Mouse (Mus musculus) natural killer cell, adult 2 months (primary cell): ENCODE data around the gene Cxadr.
A peak's percentile ranks its signal among the peaks of the same experiment; 100 is the strongest.

ENCODE experiments used
- DNase-seq, 2 experiments: peaks; one replicate each; pipeline ENCODE4 v3.0.0; 2022; ENCODE audit warnings: low spot score in 2 of 2

Gene Cxadr

GRCm38 (mm10) chr16:78306606-78307005 lies 5.3 kb downstream of the Cxadr start:
- no peak for DNase-seq

- DNase-seq, result no peak
Measured at GRCm38 (mm10) chr16:78307476-78308192, 6.3 kb downstream of the Cxadr start.

- DNase-seq, result no peak
Measured at GRCm38 (mm10) chr16:78309258-78309657, 8.0 kb downstream of the Cxadr start.

DNA sequence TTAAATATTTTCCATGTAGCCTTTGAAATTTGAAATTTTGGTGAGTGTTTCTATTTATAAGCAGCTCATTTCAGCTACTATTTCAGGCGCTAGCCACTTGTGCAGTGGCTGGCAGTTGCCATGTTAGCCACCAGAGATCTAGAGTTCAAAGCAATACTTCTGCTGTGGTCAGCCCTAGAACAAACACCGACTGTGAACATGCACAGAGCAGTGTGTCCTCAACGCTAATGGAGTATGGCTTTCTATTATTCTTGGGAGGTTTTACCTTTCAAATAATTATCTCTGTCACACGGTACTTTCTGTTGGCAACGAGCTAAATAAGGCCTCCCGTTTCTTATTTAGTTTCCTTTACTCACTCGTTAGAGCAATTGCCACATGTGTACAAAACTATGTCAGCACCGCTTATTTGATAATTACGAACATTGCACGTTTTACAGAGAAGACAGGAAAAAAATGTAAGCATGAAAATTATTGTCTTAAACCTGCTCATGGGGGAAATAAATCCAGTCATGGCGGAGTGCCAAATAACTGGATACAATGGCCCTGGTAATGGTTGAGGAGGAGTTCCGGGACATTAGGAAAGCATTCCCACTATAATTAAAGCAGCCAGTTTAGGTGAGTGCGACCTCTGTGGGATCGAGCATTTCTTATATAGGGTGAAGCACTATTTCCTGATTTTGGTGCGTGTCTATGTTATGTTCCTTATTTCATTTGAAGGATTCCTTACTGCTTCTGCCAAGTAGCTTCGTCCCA lies 12.0 kb downstream of the Cxadr start:
- DNase-seq, result no peak

DNA sequence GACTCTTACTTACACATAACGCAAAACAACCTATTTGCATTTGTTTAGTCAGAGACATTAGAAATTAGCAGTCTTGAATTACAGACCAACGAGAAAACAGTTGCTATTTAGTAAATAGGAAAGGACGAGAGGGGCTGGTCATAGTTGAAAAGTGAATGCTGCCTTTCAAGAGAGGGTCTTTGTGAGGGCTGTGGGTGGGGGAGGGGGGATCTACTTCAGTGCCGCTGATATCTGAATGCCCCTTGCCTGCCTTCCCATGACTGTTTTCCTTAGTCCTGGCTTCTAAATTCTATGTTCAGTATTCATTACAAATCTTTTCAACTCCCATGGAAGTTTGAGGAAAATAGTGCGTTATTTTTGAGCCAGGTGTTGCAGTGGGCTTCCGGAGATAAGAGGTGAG lies 12.7 kb downstream of the Cxadr start:
- DNase-seq, result no peak

- peak in 1 of 2 experiments; percentile 17 for DNase-seq
Measured at GRCm38 (mm10) chr16:78316849-78317248, 15.6 kb downstream of the Cxadr start.

GRCm38 (mm10) chr16:78317960-78318359 lies 16.7 kb downstream of the Cxadr start:
- DNase-seq, result no peak

GRCm38 (mm10) chr16:78319711-78320110 lies 18.4 kb downstream of the Cxadr start:
- DNase-seq, result no peak

DNA sequence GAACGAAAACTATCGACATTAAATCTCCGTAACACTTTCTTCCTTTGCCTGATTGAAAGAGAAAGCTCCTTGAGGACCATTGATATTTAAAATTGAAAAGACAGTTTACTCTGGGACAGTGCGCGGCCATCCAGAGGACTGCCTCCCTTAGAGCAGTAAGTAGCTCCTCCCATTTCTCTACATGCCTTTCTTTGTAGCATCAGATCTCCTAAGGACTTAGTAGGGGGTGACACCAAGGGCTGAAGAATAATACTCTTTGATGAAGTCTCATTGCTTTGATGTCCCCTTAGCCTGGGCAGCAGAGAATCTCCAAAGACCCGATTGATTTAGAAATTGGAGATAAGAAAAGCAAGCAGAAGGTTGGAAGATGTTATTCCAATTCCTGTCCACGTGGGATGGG lies 20.3 kb downstream of the Cxadr start:
- no peak for DNase-seq

- no peak for DNase-seq
Measured at GRCm38 (mm10) chr16:78322140-78322539, 20.9 kb downstream of the Cxadr start.

- no peak for DNase-seq
Measured at GRCm38 (mm10) chr16:78325972-78326848, 24.9 kb downstream of the Cxadr start.

DNA sequence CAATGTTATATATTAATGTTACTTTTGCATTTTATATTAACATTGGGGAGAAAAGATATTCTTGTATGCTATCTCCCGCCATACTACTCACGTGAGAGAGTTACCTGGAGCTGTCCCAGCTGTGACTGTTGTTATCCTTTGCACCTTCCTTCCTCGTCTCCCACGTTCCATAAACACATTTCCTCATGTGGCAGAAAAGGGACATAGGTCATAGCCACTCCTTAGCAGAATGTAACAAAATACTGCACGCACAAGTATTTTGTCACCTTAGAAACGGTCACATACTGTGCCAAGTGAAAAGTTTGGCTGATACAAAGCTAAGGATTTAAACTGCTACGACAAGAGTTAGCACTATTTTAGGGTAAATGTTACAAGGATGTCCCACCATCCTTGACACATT lies 26.3 kb downstream of the Cxadr start:
- no peak for DNase-seq

GRCm38 (mm10) chr16:78327999-78328398 lies 26.7 kb downstream of the Cxadr start:
- no peak for DNase-seq

- no peak for DNase-seq
Measured at GRCm38 (mm10) chr16:78337226-78337625, 35.9 kb downstream of the Cxadr start.

DNA sequence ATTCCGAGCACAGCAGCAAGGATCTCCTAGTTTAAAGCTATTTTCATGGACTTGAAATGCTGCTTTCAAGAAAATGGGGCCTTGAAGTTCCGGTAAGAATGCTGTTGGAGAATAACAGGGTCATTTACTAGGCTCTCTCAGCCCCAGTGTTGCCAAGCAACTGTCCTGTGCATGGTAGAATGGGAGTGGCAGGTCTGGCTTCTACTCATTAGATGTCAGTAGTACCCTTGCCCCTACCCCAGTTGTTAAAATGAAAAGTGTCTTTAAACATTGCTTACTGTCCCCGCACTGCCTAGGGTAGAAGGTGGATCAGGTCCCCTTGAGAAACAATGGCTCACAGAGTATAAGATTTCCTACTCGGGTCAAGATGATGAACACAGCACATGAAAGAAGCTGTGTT lies 40.1 kb downstream of the Cxadr start:
- no peak for DNase-seq

GRCm38 (mm10) chr16:78342767-78343166 lies 41.5 kb downstream of the Cxadr start:
- DNase-seq, result no peak

DNA sequence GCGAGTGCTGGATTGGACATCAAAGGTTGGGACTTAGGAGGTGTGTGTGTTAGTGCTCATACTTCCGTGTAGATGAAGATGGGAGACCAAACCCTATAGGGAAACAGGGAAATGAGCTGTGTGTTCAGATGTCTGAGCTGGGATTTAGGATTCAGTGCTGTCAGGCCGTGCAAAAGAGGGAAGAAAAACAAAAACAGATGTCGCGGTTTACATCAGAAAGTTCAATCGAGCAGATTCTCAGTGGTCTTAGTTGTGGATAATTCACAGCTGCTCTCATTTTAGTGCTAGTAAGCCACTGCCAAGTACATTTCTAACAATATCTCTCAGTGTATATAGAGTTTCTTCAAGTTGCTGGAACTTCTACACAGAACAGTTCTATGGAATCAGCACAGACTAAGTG lies 42.5 kb downstream of the Cxadr start:
- no peak for DNase-seq

GRCm38 (mm10) chr16:78346662-78347327 lies 45.5 kb downstream of the Cxadr start:
- DNase-seq, result no peak

DNA sequence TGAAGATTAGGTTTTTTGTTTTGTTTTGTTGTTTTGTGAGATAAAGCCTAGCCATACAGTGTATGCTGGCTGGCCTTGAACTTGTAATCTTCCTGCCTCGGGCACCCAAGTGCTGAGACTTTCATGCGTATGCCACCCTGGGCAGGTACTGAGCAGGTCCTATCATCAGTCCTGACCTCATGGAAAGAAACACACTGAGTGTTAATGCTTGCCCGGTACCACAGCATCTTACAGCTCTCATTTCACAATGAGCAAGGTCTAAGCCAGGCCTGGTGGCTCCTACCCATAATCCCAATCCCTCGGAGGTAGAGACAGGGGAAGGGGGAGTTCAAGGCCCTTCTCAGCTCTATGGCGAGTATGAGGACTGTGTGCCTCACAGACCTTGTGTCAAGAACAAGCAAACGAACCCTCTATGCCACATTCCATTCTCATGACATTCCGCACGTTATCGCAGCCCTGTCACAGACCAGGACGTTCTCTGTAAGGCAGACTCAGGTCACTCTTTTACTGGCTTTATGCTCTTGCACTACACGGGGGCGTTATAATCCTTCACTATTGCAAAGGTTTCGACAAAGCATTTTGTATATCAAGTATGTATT lies 46.1 kb downstream of the Cxadr start:
- no peak for DNase-seq

DNA sequence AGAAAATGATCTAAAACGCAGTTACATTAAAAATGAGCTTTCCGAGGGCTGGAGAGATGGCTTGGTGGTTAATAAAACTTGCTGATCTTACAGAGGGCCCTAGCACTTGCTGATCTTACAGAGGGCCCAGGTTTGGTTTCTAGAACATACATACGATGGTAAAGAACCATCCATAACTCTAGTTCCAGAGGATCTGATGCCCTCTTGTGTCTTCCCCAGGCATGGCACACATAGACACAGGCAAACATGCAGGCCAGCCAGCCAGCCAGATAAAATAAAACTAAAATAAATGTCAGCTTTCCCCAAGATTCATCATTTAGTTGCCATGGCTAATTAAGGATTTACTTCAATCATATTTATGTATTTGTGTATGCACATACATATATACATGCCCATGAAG lies 56.5 kb downstream of the Cxadr start:
- DNase-seq, result no peak

- no peak for DNase-seq
Measured at GRCm38 (mm10) chr16:78361466-78361865, 60.2 kb downstream of the Cxadr start.
